Comparison of ENCODE assay signal across 13 mouse cellular contexts in genomic region chr1:155472112-155472955, GRCm38 (mm10). TPM values are rescaled to one million over a fixed set of nuclear protein-coding genes. Genes with fewer than 3 reads are reported as not detected.
DNase-seq lines count a peak whose midpoint lies in the region; ATAC-seq and TF ChIP-seq lines count a peak whose summit lies in the region.
"Had no signal": no experiment of that assay in that cellular context is flagged by ENCODE, and none has a peak within 500 bp of the region (broad histone marks: within the 10 kb centered on the region; RNA-seq: fewer than 3 reads in every experiment).

No protein-coding gene starts in this region.

- ATAC-seq in kidney, postnatal 0 days (replicated peaks; ENCODE audit: low FRiP score, low read depth), result no peak; the same call in 1 of the 2 replicates
- peak; percentile 86 for ATAC-seq in Patski
- ATAC-seq in intestine, embryonic 15.5 days, result 0 out of 2 replicates have a peak, but pooled peaks have one; percentile 51
- ATAC-seq in midbrain, embryonic 16.5 days, result no peak

- no peak overlapping the region for H3K9ac ChIP-seq in kidney, postnatal 0 days (ENCODE audit: low read depth, low read length)
- no peak overlapping the region for H3K9ac ChIP-seq in intestine, embryonic 15.5 days
- H3K9ac ChIP-seq in midbrain, embryonic 16.5 days (ENCODE audit: low read depth, low read length), result no peak overlapping the region
- H3K9ac ChIP-seq: forebrain, embryonic 12.5 days; neural tube, embryonic 13.5 days had no signal

- no peaks in the 10 kb centered on the region for H3K36me3 ChIP-seq in kidney, postnatal 0 days (ENCODE audit: insufficient read depth, low read length)
- no peaks in the 10 kb centered on the region for H3K36me3 ChIP-seq in intestine, embryonic 15.5 days
- no peaks in the 10 kb centered on the region for H3K36me3 ChIP-seq in midbrain, embryonic 16.5 days (ENCODE audit: control insufficient read depth, insufficient read depth, low read length)
- H3K36me3 ChIP-seq: forebrain, embryonic 12.5 days; neural tube, embryonic 13.5 days had no signal

- H3K4me3 ChIP-seq in kidney, postnatal 0 days (replicated peaks; ENCODE audit: low read depth, low read length), result no peak overlapping the region
- H3K4me3 ChIP-seq in intestine, embryonic 15.5 days (replicated peaks), result no peak overlapping the region
- H3K4me3 ChIP-seq in midbrain, embryonic 16.5 days (ENCODE audit: low read depth, low read length), result no peak overlapping the region
- H3K4me3 ChIP-seq: forebrain, embryonic 12.5 days; left cerebral cortex, adult 2 months; neural tube, embryonic 13.5 days had no signal

- H3K4me1 ChIP-seq in kidney, postnatal 0 days (replicated peaks; ENCODE audit: insufficient read depth, low read length), result no peaks in the 10 kb centered on the region
- no peaks in the 10 kb centered on the region for H3K4me1 ChIP-seq in intestine, embryonic 15.5 days (replicated peaks)
- H3K4me1 ChIP-seq in midbrain, embryonic 16.5 days (ENCODE audit: control insufficient read depth, insufficient read depth, low read length), result peaks cover 8% of the 10 kb centered on the region

- in situ Hi-C loops in Patski (cut with MboI; ENCODE audit: low pct_unique_long_range_greater_than_20kb), result no loop called here

- CTCF ChIA-PET in Patski (lab: Charles Lee), result interaction anchor here (1.3 kb wide), 1 partner anchor 10 kb away, joined by 3 read pairs; no protein-coding TSS in a partner anchor

- no peaks in the 10 kb centered on the region for H3K9me3 ChIP-seq in kidney, postnatal 0 days (replicated peaks; ENCODE audit: low read length)
- no peaks in the 10 kb centered on the region for H3K9me3 ChIP-seq in intestine, embryonic 15.5 days
- no peaks in the 10 kb centered on the region for H3K9me3 ChIP-seq in midbrain, embryonic 16.5 days (replicated peaks; ENCODE audit: control insufficient read depth, low read length, poor library complexity, severe bottlenecking)
- H3K9me3 ChIP-seq: forebrain, embryonic 12.5 days; neural tube, embryonic 13.5 days had no signal

- no peak overlapping the region for H3K27ac ChIP-seq in kidney, postnatal 0 days
- H3K27ac ChIP-seq in intestine, embryonic 15.5 days, result no peak overlapping the region
- H3K27ac ChIP-seq in midbrain, embryonic 16.5 days (ENCODE audit: low read length), result peak overlapping the region; percentile 40
- H3K27ac ChIP-seq: forebrain, embryonic 12.5 days; left cerebral cortex, adult 2 months; macrophage; neural tube, embryonic 13.5 days had no signal

- no peaks in the 10 kb centered on the region for H3K27me3 ChIP-seq in kidney, postnatal 0 days (ENCODE audit: insufficient read depth, low read length)
- no peaks in the 10 kb centered on the region for H3K27me3 ChIP-seq in Patski
- no peaks in the 10 kb centered on the region for H3K27me3 ChIP-seq in intestine, embryonic 15.5 days (replicated peaks)
- no peaks in the 10 kb centered on the region for H3K27me3 ChIP-seq in midbrain, embryonic 16.5 days (ENCODE audit: control insufficient read depth, insufficient read depth, low read depth, low read length)
- H3K27me3 ChIP-seq: forebrain, embryonic 12.5 days; neural tube, embryonic 13.5 days had no signal

- peak; percentile 55 for DNase-seq in kidney, postnatal 0 days (ENCODE audit: low spot score)
- DNase-seq in kidney, adult 9 months, result no peak
- no peak for DNase-seq in Patski (ENCODE audit: low read depth, low spot score)
- no peak for DNase-seq in frontal cortex, adult 2 months (ENCODE audit: extremely low spot score in 1 of 2, low spot score in 1 of 2)
- no peak for DNase-seq in urinary bladder, postnatal 36 days (ENCODE audit: low spot score in 2 of 2)
- DNase-seq: heart, adult 11 months; right cerebral cortex, postnatal 4 days had no signal

- TF ChIP-seq CTCF in kidney, postnatal 0 days (IDR thresholded peaks at IDR 0.05; ENCODE audit: low read depth), result no peak
- TF ChIP-seq CTCF in Patski (IDR thresholded peaks at IDR 0.05), result no peak

- H3K4me2 ChIP-seq in kidney, postnatal 0 days (ENCODE audit: low read length), result 0 out of 2 replicates have a peak overlapping the region, but pooled peaks have one; percentile 7
- H3K4me2 ChIP-seq in intestine, embryonic 15.5 days (replicated peaks), result no peak overlapping the region
- H3K4me2 ChIP-seq in midbrain, embryonic 16.5 days (ENCODE audit: low read length), result no peak overlapping the region
- H3K4me2 ChIP-seq: forebrain, embryonic 12.5 days; neural tube, embryonic 13.5 days had no signal

- 54% methylated on average over 11 of the region's 11 CpGs for WGBS in kidney, postnatal 0 days
- WGBS in intestine, embryonic 15.5 days, result 62% methylated on average over 11 of the region's 11 CpGs
- 63% methylated on average over 11 of the region's 11 CpGs for WGBS in midbrain, embryonic 16.5 days

- POLR2A ChIA-PET in Patski (lab: Charles Lee), result interaction anchor here (0.6 kb wide), 1 partner anchor 25 kb away, joined by 3 read pairs; no protein-coding TSS in a partner anchor

RNA-seq across cellular contexts. Expression of gene Xpr1, which starts 55.1 kb away (rescaled TPM):
- polyA plus RNA-seq in kidney, postnatal 0 days (2015; fragmentation: Nextera tagmentation; extraction: Ambion mirVana), result 6.0 and 6.3 TPM in 2 replicates
- polyA plus RNA-seq in Patski (2021), result 24.4 TPM
- 7.0 and 8.0 TPM in 2 replicates for polyA plus RNA-seq in intestine, embryonic 15.5 days (2015; fragmentation: Nextera tagmentation; extraction: Ambion mirVana)
- 57.4 and 72.4 TPM in 2 replicates for polyA plus RNA-seq in midbrain, embryonic 16.5 days (2015; fragmentation: Nextera tagmentation; extraction: Ambion mirVana)
- 42.5 and 43.4 TPM in 2 replicates for polyA plus RNA-seq in frontal cortex, adult 2 months (2012; rRNA removed)

Comparison
In these comparisons a context has a peak if more than half of its experiments do, and no peak if none do; other contexts are left out.
1. ATAC-seq: peak in Patski (single experiment) and intestine, embryonic 15.5 days (single experiment); none in kidney, postnatal 0 days (single experiment) and midbrain, embryonic 16.5 days (single experiment).